Mouse (Mus musculus): ENCODE measurements around the gene Gm49393. TPM values are rescaled to one million over a fixed set of nuclear protein-coding genes. Genes with fewer than 3 reads are reported as not detected.

Gene Gm49393
- polyA plus RNA-seq, 1 experiment from 2014 or later = not detected

DNA sequence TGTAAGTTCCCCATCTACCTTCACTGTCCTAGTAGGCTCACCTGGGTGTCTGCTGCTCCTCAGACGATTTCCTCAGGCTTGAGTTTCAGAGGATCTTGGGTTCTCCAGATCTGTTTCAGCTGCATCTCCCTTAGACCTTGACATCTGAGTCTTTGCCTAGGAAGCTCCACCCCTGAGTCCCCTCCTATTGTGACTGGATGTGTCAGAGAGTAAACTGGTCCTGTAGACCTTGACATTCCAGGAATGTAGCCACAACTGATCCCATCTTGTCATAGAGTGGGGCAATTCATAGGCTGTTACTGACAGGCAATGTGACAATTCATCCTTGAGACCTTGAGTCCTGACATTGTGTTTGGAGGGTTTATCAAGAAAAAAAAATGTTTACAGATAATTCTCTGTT is 71.1 kb downstream of the Gm49393 start, which contains the start of gene 4930486L24Rik:
Gene 4930486L24Rik (minus strand): TSS at position 195 of the 400 bp plus-strand sequence.
- no peaks in the 10 kb centered on the region for H3K4me1 ChIP-seq (replicated peaks)
- no peaks in the 10 kb centered on the region for H3K36me3 ChIP-seq
- H3K4me2 ChIP-seq = no peak within 1 kb of the TSS
- 0 out of 2 replicates have a peak, but pooled peaks cover 3% of the 10 kb centered on the region for H3K9me3 ChIP-seq (replicated peaks)
- ATAC-seq (ENCODE audit: insufficient number of reproducible peaks, low FRiP score) = no peak
- H3K27ac ChIP-seq (ENCODE audit: poor library complexity, severe bottlenecking) = no peak within 1 kb of the TSS
- no peaks in the 10 kb centered on the region for H3K27me3 ChIP-seq (replicated peaks)
- H3K4me3 ChIP-seq = no peak within 1 kb of the TSS
- H3K9ac ChIP-seq = no peak within 1 kb of the TSS
- WGBS = 61% methylated on average over 1 of the region's 1 CpGs

DNA sequence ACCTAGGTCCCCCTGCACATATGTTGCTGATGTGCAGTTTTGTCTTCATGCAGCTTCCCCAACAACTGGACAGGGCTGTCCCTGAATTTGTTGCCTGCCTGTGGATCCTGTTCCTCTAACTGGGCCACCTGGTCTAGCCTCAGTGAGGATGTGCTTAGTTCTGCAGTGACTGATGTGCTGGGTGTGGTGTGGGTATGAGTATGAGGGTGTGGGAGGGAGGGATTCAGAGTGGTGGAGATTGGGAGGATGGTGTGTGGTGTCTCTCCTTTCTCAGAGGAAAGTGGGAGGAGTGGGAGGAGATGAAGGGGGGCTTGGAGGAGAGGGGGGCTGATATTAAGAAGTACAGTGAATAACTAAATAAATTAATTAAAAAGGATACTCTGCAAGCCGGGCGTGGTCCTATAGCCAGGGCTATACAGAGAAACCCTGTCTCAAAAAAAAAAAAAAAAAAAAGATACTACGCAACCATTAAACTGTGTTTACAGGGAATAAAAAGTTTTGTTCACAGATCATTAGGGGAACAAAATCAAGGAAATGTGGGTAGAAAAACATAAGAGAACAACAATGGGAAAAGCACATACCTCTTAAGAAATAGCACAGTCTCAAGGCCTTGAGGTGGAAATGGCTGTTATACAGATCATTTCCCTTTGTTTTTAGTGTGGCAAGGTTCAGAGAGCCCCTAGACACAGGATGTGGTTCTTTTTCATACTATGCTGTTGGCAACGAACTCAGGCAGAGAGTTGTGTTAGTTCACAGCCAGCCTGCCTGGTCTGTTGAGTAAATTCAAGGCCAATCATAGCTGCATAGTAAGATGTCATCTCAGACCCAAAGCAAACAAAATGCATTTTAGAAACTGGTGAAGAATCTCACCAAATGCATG is 86.9 kb downstream of the Gm49393 start:
- H3K27me3 ChIP-seq (replicated peaks) = no peaks in the 10 kb centered on the region
- H3K27ac ChIP-seq (ENCODE audit: poor library complexity, severe bottlenecking) = no peak overlapping the region

DNA sequence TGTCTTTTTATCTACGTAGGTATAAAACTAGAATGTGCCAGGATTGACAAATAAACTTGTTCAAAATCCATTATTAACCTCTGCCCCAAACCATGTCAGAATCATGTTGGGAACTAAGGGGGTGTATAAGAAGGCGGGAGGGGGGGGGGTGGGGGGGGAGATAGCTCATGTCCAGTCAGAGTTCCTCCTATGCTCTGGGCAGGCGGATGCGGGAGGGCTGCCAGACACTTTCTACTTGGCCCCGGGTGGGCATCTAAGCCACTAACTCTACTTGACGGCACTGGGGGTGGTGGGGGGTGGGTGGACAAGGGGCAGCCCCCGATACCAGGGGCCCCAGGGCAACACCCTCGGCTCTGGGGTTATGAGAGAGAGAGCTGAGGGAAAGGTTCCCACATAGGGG is 92.2 kb downstream of the Gm49393 start:
- no peak for ATAC-seq (ENCODE audit: insufficient number of reproducible peaks, low FRiP score)
- Histone ChIP-seq H3K4me3 (no peak overlapping the region), H3K4me1 (replicated peaks) (no peaks in the 10 kb centered on the region), H3K36me3 (no peaks in the 10 kb centered on the region), H3K27ac (ENCODE audit: poor library complexity, severe bottlenecking) (no peak overlapping the region), H3K9ac (no peak overlapping the region), H3K27me3 (replicated peaks) (no peaks in the 10 kb centered on the region), H3K9me3 (replicated peaks) (no peaks in the 10 kb centered on the region), H3K4me2 (no peak overlapping the region)
- 81% methylated on average over 8 of the region's 8 CpGs for WGBS

More for the DNA sequence above, 86.9 kb downstream of the Gm49393 start:
- Histone ChIP-seq H3K4me1 (replicated peaks) (no peaks in the 10 kb centered on the region), H3K9me3 (replicated peaks) (no peaks in the 10 kb centered on the region), H3K4me2 (no peak overlapping the region), H3K9ac (no peak overlapping the region), H3K36me3 (no peaks in the 10 kb centered on the region), H3K4me3 (no peak overlapping the region)
- 79% methylated on average over 4 of the region's 4 CpGs for WGBS
- no peak for ATAC-seq (ENCODE audit: insufficient number of reproducible peaks, low FRiP score)

DNA sequence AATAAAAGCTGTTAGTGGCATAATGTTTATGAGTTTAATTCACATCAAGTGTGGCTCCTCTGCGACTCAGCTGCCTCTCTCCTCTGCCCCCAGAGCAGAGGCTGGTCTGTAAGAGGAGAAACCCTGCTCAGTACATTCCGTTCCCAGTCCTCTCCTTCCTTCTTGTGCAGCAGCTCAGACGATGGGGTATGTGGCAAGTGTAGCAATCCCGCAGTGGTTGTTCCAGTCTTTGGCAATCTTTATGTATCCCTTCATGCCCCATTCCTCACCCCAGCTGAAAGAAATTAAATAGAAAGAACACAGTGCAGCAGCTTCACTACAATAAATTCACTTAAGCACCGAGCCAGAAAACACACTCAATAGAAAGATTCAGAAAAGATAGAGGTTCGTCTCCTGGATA is 92.7 kb downstream of the Gm49393 start:
- ATAC-seq (ENCODE audit: insufficient number of reproducible peaks, low FRiP score) = no peak
- 72% methylated on average over 6 of the region's 6 CpGs for WGBS
- Histone ChIP-seq H3K4me2 (no peak overlapping the region), H3K9ac (no peak overlapping the region), H3K27ac (ENCODE audit: poor library complexity, severe bottlenecking) (no peak overlapping the region), H3K9me3 (replicated peaks) (no peaks in the 10 kb centered on the region), H3K4me3 (no peak overlapping the region), H3K4me1 (replicated peaks) (no peaks in the 10 kb centered on the region), H3K36me3 (no peaks in the 10 kb centered on the region), H3K27me3 (replicated peaks) (no peaks in the 10 kb centered on the region)

DNA sequence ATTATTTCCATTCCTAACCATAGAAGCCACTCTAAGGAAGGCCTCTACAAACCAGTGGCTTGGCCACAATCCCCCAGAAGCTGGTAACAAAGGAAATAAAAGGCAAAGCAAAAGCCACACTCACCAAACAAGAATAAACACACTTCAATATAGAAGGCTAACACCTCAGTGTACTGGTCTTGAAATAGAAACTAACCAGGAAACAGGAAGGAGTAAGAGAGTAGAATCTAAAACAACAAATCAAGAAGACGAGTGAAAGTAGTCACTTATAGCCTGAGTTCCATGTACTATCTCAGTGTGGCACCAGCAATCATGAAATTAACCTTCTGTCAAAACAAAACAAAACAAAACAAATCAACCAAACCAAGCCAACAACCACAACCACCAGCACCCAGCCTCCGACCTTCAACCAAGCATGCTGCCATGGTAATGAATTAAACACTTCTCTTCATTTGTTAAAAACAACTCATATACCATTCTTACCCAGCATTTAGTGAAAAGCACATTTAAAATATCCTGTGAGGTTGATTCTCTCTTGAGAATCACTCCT is 96.0 kb downstream of the Gm49393 start:
- H3K9ac ChIP-seq = no peak overlapping the region
- ATAC-seq (ENCODE audit: insufficient number of reproducible peaks, low FRiP score) = no peak
- H3K4me1 ChIP-seq (replicated peaks) = no peaks in the 10 kb centered on the region
- no peak overlapping the region for H3K27ac ChIP-seq (ENCODE audit: poor library complexity, severe bottlenecking)
- no peak overlapping the region for H3K4me2 ChIP-seq
- H3K9me3 ChIP-seq (replicated peaks) = no peaks in the 10 kb centered on the region
- 59% methylated on average over 2 of the region's 2 CpGs for WGBS
- no peak overlapping the region for H3K4me3 ChIP-seq
- H3K27me3 ChIP-seq (replicated peaks) = no peaks in the 10 kb centered on the region
- no peaks in the 10 kb centered on the region for H3K36me3 ChIP-seq

DNA sequence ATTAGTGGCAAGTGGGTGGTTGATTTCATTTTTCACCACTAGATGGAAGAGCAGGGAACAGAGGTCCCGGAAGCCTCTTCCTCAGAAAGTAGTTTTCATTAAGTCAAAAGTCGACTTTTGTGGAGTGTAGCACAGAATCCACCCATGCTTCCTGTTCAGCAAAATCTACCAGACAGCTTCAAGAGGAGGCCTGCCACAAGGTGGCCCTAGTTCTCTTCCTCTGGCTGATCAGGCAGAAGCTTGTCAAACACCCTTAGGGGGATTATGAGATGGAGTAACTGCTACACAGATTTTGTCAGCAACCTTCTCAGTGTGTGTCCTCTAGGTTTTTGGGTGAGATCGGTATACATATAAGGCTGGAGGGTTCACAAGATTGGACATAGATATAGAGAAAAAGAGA is 109.3 kb downstream of the Gm49393 start:
- Histone ChIP-seq H3K27ac (ENCODE audit: poor library complexity, severe bottlenecking) (no peak overlapping the region), H3K4me1 (replicated peaks) (no peaks in the 10 kb centered on the region), H3K36me3 (no peaks in the 10 kb centered on the region), H3K4me3 (no peak overlapping the region), H3K9ac (no peak overlapping the region), H3K27me3 (replicated peaks) (no peaks in the 10 kb centered on the region), H3K4me2 (no peak overlapping the region), H3K9me3 (replicated peaks) (no peaks in the 10 kb centered on the region)
- no peak for ATAC-seq (ENCODE audit: insufficient number of reproducible peaks, low FRiP score)
- 51% methylated on average over 3 of the region's 3 CpGs for WGBS

DNA sequence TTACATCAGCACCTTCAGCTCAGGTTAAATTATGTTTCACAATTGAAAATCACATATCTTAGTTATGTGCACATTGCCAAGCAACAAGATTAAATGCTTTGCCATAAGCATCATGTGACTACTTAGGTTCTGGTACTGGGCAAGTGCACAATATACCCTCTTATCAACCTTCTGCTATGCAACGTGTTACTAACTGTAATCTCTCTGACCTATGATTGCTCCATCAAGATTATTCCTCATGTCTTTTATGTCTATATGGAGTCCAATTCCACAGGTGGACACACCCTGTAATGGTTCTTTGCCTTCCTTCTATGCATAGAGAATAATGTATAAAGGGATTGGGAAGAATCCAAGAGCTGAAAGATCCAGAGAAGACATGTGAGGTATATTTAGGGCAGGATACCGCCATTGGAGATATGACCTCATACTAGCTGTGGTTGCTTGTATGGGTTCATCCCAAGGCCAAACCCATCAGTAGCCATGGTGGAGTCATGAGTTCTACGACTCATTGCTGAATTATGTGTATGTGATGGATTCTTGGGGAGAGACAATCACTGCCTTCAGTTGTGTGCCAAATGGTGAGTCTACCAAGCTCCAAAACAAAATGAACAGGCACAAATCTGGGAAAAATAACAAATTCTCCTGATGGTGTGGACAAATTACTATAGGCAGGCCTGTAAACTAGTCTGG is 114.8 kb downstream of the Gm49393 start:
- H3K27me3 ChIP-seq (replicated peaks) = no peaks in the 10 kb centered on the region
- WGBS = 53% methylated on average over 3 of the region's 3 CpGs
- H3K4me1 ChIP-seq (replicated peaks) = no peaks in the 10 kb centered on the region
- no peak overlapping the region for H3K27ac ChIP-seq (ENCODE audit: poor library complexity, severe bottlenecking)
- no peak overlapping the region for H3K9ac ChIP-seq
- no peak for ATAC-seq (ENCODE audit: insufficient number of reproducible peaks, low FRiP score)
- no peaks in the 10 kb centered on the region for H3K9me3 ChIP-seq (replicated peaks)
- H3K36me3 ChIP-seq = no peaks in the 10 kb centered on the region
- H3K4me3 ChIP-seq = no peak overlapping the region
- H3K4me2 ChIP-seq = no peak overlapping the region

DNA sequence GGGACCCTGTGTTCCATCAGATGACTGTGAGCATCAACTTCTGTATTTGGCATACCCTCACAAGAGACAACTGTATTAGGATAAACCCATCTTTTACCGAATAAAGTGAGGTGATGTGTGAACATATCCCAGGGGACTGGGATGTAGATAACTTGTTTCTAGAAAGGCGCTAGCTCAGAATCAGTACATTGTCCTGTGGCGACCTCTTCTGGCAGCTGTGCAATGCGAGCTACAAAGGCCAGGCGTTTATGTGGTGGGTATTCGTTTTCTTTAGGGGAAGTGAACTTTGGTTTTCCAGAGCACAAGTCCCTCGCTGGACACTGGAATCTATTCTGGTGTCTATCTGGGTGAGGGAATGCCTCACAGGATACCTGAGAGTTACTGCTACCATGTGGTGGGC is 115.9 kb downstream of the Gm49393 start:
- H3K9ac ChIP-seq = no peak overlapping the region
- ATAC-seq (ENCODE audit: insufficient number of reproducible peaks, low FRiP score) = no peak
- H3K9me3 ChIP-seq (replicated peaks) = no peaks in the 10 kb centered on the region
- no peaks in the 10 kb centered on the region for H3K27me3 ChIP-seq (replicated peaks)
- WGBS = 10% methylated on average over 7 of the region's 7 CpGs
- H3K4me3 ChIP-seq = no peak overlapping the region
- H3K4me2 ChIP-seq = no peak overlapping the region
- no peaks in the 10 kb centered on the region for H3K4me1 ChIP-seq (replicated peaks)
- H3K36me3 ChIP-seq = no peaks in the 10 kb centered on the region
- no peak overlapping the region for H3K27ac ChIP-seq (ENCODE audit: poor library complexity, severe bottlenecking)

DNA sequence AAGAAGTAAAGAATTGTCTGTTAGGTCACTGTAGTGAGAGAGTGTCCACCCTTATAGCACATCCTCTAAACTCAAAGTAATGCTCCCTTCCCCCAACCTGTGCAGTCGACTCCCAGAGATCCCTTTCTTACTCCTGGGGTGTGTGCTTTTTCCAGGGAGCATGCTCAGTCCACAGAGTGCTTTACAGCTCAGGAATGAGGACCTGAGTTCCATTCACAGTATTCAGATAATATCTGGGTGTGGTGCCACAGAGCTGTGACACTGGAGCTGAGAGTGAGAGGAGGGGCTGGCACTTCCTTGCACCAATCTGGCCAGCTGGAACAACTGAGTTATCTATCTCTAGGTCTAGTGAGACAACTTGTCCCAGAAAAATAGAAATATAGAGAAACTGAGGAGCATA is 121.7 kb downstream of the Gm49393 start:
- H3K4me3 ChIP-seq = no peak overlapping the region
- ATAC-seq (ENCODE audit: insufficient number of reproducible peaks, low FRiP score) = no peak
- no peaks in the 10 kb centered on the region for H3K27me3 ChIP-seq (replicated peaks)
- H3K27ac ChIP-seq (ENCODE audit: poor library complexity, severe bottlenecking) = no peak overlapping the region
- no peaks in the 10 kb centered on the region for H3K9me3 ChIP-seq (replicated peaks)
- H3K9ac ChIP-seq = no peak overlapping the region
- WGBS = 59% methylated on average over 1 of the region's 1 CpGs
- H3K36me3 ChIP-seq = no peaks in the 10 kb centered on the region
- H3K4me1 ChIP-seq (replicated peaks) = no peaks in the 10 kb centered on the region
- no peak overlapping the region for H3K4me2 ChIP-seq

DNA sequence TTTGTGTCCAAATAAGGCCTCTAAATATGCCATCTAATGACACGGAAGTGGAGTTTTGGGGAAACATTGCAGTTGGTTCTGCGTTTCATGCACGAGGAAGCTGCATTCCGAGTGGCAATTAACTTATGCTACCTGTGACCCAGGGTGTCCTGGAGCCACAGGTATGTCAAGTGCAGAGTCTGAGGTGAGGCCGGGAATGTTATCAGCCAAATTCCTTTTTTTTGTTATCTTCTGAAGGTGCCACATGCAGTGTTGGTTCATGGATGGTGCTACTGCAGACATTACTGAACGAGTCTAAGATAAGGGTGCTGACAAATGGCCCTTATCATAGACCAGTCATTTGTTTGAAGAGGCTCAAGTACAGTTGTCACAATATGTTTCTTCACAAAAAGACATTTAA is 122.6 kb downstream of the Gm49393 start:
- no peak overlapping the region for H3K9ac ChIP-seq
- 61% methylated on average over 6 of the region's 6 CpGs for WGBS
- H3K27ac ChIP-seq (ENCODE audit: poor library complexity, severe bottlenecking) = no peak overlapping the region
- ATAC-seq (ENCODE audit: insufficient number of reproducible peaks, low FRiP score) = no peak
- no peak overlapping the region for H3K4me2 ChIP-seq
- H3K36me3 ChIP-seq = no peaks in the 10 kb centered on the region
- no peaks in the 10 kb centered on the region for H3K4me1 ChIP-seq (replicated peaks)
- H3K27me3 ChIP-seq (replicated peaks) = no peaks in the 10 kb centered on the region
- no peaks in the 10 kb centered on the region for H3K9me3 ChIP-seq (replicated peaks)
- no peak overlapping the region for H3K4me3 ChIP-seq

DNA sequence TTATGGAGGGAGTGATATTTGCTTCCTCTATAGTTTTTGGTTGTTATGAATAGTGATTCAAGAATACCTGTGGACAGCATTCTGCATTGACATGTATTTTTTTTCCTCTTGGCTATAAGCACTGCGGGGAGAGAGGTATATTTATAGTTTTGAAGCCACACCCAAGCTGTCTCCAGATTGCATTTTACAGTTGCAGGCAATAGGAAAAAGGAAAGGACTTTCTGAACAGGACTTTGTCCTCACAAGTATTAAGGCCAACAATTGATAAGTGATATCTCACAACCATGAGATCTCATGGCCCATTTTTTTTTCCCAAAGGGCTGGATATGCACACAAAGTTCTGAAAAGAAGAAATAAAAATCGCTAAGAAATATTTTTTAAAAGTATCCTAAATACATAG is 125.7 kb downstream of the Gm49393 start:
- Histone ChIP-seq H3K36me3 (no peaks in the 10 kb centered on the region), H3K9me3 (replicated peaks) (no peaks in the 10 kb centered on the region), H3K27ac (ENCODE audit: poor library complexity, severe bottlenecking) (no peak overlapping the region), H3K27me3 (replicated peaks) (no peaks in the 10 kb centered on the region), H3K4me1 (replicated peaks) (no peaks in the 10 kb centered on the region), H3K4me2 (no peak overlapping the region), H3K9ac (no peak overlapping the region), H3K4me3 (no peak overlapping the region)
- no peak for ATAC-seq (ENCODE audit: insufficient number of reproducible peaks, low FRiP score)
- 48% methylated on average over 2 of the region's 2 CpGs for WGBS

Data from heart, embryonic 12.5 days (tissue).